Mouse (Mus musculus) hindbrain, embryonic 10.5 days (tissue): ENCODE results near the gene Slc25a13. TPM values are rescaled to one million over a fixed set of nuclear protein-coding genes. Genes with fewer than 3 reads are reported as not detected.

Experiments used
- DNase-seq: peaks from one replicate; pipeline ENCODE4 v3.0.0-alpha.2; 2017; ENCODE audit warnings: low spot score
- H3K27ac ChIP-seq: fragments of 300-500 bp; sonication (generic); 2 replicates; pipeline ENCODE4 v1.5.1; 2016; ENCODE audit warnings: mild to moderate bottlenecking, moderate library complexity
- H3K27me3 ChIP-seq: fragments of 300-500 bp; sonication (generic); 2 replicates; pipeline ENCODE4 v1.6.1; 2016; ENCODE audit warnings: mild to moderate bottlenecking; ENCODE audit not compliant: poor library complexity, insufficient read depth, severe bottlenecking
- H3K36me3 ChIP-seq: fragments of 300-500 bp; sonication (generic); 2 replicates; pipeline ENCODE4 v1.6.1; 2016; ENCODE audit warnings: mild to moderate bottlenecking, moderate library complexity
- H3K4me1 ChIP-seq: fragments of 300-500 bp; sonication (generic); replicated peaks from 2 replicates; pipeline ENCODE4 v1.6.1; 2016; ENCODE audit warnings: mild to moderate bottlenecking
- H3K4me3 ChIP-seq: fragments of 300-500 bp; sonication (generic); 2 replicates; pipeline ENCODE4 v1.5.1; 2016; ENCODE audit warnings: mild to moderate bottlenecking, moderate library complexity
- H3K9me3 ChIP-seq: fragments of 300-500 bp; sonication (generic); 2 replicates; pipeline ENCODE4 v1.6.1; 2016; ENCODE audit warnings: mild to moderate bottlenecking, moderate library complexity
- WGBS: fragments of 180-500 bp; shearing (Covaris S2); methylation state at CpG from one replicate; pipeline ENCODE4 v1.1.7; 2016; 5-methylcytosine and 5-hydroxymethylcytosine counted together
- polyA plus RNA-seq: library from polyadenylated mRNA; unstranded; fragments of >200 nt; fragmentation: Nextera tagmentation; extraction: Ambion mirVana; gene quantifications from 2 replicates; pipeline ENCODE4 v1.2.1, GENCODE M21; 2016

Slc25a13 gene
- 29.7 and 44.8 TPM in 2 replicates for polyA plus RNA-seq

GRCm38 (mm10) chr6:6216507-6217285, at the start of gene Slc25a13:
Gene Slc25a13 (minus strand): TSS chr6:6217173.
- H3K9me3 ChIP-seq = no peaks in the 10 kb centered on the region
- H3K27ac ChIP-seq = peak within 1 kb of the TSS; percentile 95
- peaks cover 22% of the 10 kb centered on the region for H3K4me1 ChIP-seq
- H3K27me3 ChIP-seq = no peaks in the 10 kb centered on the region
- H3K4me3 ChIP-seq = peak within 1 kb of the TSS; percentile 81
- no peaks in the 10 kb centered on the region for H3K36me3 ChIP-seq
- peak; percentile 85 for DNase-seq
- under 1% methylated on average over 51 of the region's 51 CpGs for WGBS

- 90% methylated on average over 7 of the region's 7 CpGs for WGBS
- DNase-seq = no peak
- no peaks in the 10 kb centered on the region for H3K4me1 ChIP-seq
Observed at GRCm38 (mm10) chr6:6265761-6266160, 48.8 kb upstream of the Slc25a13 start.

GRCm38 (mm10) chr6:6263293-6263911, 46.4 kb upstream of the Slc25a13 start:
- Histone ChIP-seq H3K4me1 (no peaks in the 10 kb centered on the region), H3K36me3 (no peaks in the 10 kb centered on the region), H3K27ac (no peak overlapping the region), H3K9me3 (no peaks in the 10 kb centered on the region), H3K27me3 (no peaks in the 10 kb centered on the region), H3K4me3 (no peak overlapping the region)
- no peak for DNase-seq
- WGBS = 84% methylated on average over 4 of the region's 4 CpGs

More at GRCm38 (mm10) chr6:6265761-6266160, 48.8 kb upstream of the Slc25a13 start:
- Histone ChIP-seq H3K27ac (no peak overlapping the region), H3K4me3 (no peak overlapping the region), H3K27me3 (no peaks in the 10 kb centered on the region), H3K9me3 (no peaks in the 10 kb centered on the region), H3K36me3 (no peaks in the 10 kb centered on the region)

- no peaks in the 10 kb centered on the region for H3K27me3 ChIP-seq
- no peaks in the 10 kb centered on the region for H3K4me1 ChIP-seq
- no peak overlapping the region for H3K4me3 ChIP-seq
- 57% methylated on average over 4 of the region's 4 CpGs for whole genome bisulfite sequencing
- no peak for DNase-seq
- H3K36me3 ChIP-seq = no peaks in the 10 kb centered on the region
- H3K27ac ChIP-seq = no peak overlapping the region
- no peaks in the 10 kb centered on the region for H3K9me3 ChIP-seq
Observed at GRCm38 (mm10) chr6:6260917-6261316, 43.9 kb upstream of the Slc25a13 start.

GRCm38 (mm10) chr6:6248500-6248899, 31.5 kb upstream of the Slc25a13 start:
- Histone ChIP-seq H3K9me3 (no peaks in the 10 kb centered on the region), H3K4me1 (no peaks in the 10 kb centered on the region), H3K36me3 (no peaks in the 10 kb centered on the region), H3K27me3 (no peaks in the 10 kb centered on the region), H3K4me3 (no peak overlapping the region), H3K27ac (no peak overlapping the region)
- WGBS = 53% methylated on average over 7 of the region's 7 CpGs
- no peak for DNase-seq

GRCm38 (mm10) chr6:6243828-6244227, 26.9 kb upstream of the Slc25a13 start:
- Histone ChIP-seq H3K4me1 (no peaks in the 10 kb centered on the region), H3K27ac (no peak overlapping the region), H3K4me3 (no peak overlapping the region), H3K9me3 (no peaks in the 10 kb centered on the region), H3K27me3 (no peaks in the 10 kb centered on the region), H3K36me3 (no peaks in the 10 kb centered on the region)
- WGBS = 83% methylated on average over 1 of the region's 1 CpGs
- DNase-seq = no peak

GRCm38 (mm10) chr6:6242114-6242513, 25.1 kb upstream of the Slc25a13 start:
- no peaks in the 10 kb centered on the region for H3K4me1 ChIP-seq
- 83% methylated on average over 7 of the region's 7 CpGs for WGBS
- no peak for DNase-seq
- H3K9me3 ChIP-seq = no peaks in the 10 kb centered on the region
- no peaks in the 10 kb centered on the region for H3K36me3 ChIP-seq
- no peak overlapping the region for H3K4me3 ChIP-seq
- H3K27me3 ChIP-seq = no peaks in the 10 kb centered on the region
- H3K27ac ChIP-seq = no peak overlapping the region

- Histone ChIP-seq H3K36me3 (no peaks in the 10 kb centered on the region), H3K27ac (no peak overlapping the region), H3K27me3 (no peaks in the 10 kb centered on the region), H3K9me3 (no peaks in the 10 kb centered on the region), H3K4me3 (no peak overlapping the region), H3K4me1 (no peaks in the 10 kb centered on the region)
- 88% methylated on average over 2 of the region's 2 CpGs for WGBS
- DNase-seq = no peak
Observed at GRCm38 (mm10) chr6:6236788-6237298, 19.9 kb upstream of the Slc25a13 start.

GRCm38 (mm10) chr6:6230262-6230661, 13.3 kb upstream of the Slc25a13 start:
- 95% methylated on average over 2 of the region's 2 CpGs for WGBS
- Histone ChIP-seq H3K27ac (no peak overlapping the region), H3K4me3 (no peak overlapping the region), H3K4me1 (no peaks in the 10 kb centered on the region), H3K27me3 (no peaks in the 10 kb centered on the region), H3K9me3 (no peaks in the 10 kb centered on the region), H3K36me3 (no peaks in the 10 kb centered on the region)
- DNase-seq = no peak

- Histone ChIP-seq H3K27me3 (peaks cover 4% of the 10 kb centered on the region; the same call in 1 of the 2 replicates), H3K9me3 (no peaks in the 10 kb centered on the region), H3K36me3 (no peaks in the 10 kb centered on the region), H3K27ac (no peak overlapping the region), H3K4me1 (no peaks in the 10 kb centered on the region), H3K4me3 (no peak overlapping the region)
- no peak for DNase-seq
- 84% methylated on average over 7 of the region's 7 CpGs for WGBS
Observed at GRCm38 (mm10) chr6:6222721-6223120, 5.7 kb upstream of the Slc25a13 start.

GRCm38 (mm10) chr6:6220574-6220973, 3.6 kb upstream of the Slc25a13 start:
- H3K4me3 ChIP-seq = no peak overlapping the region
- 92% methylated on average over 3 of the region's 3 CpGs for WGBS

GRCm38 (mm10) chr6:6219661-6220370, 2.8 kb upstream of the Slc25a13 start:
- Histone ChIP-seq H3K4me1 (peaks cover 18% of the 10 kb centered on the region), H3K27ac (no peak overlapping the region), H3K9me3 (no peaks in the 10 kb centered on the region), H3K4me3 (no peak overlapping the region), H3K36me3 (no peaks in the 10 kb centered on the region), H3K27me3 (peaks cover 4% of the 10 kb centered on the region; the same call in 1 of the 2 replicates)
- 86% methylated on average over 12 of the region's 12 CpGs for WGBS
- no peak for DNase-seq

More at GRCm38 (mm10) chr6:6220574-6220973, 3.6 kb upstream of the Slc25a13 start:
- no peak for DNase-seq
- peaks cover 4% of the 10 kb centered on the region; the same call in 1 of the 2 replicates for H3K27me3 ChIP-seq
- no peak overlapping the region for H3K27ac ChIP-seq
- no peaks in the 10 kb centered on the region for H3K36me3 ChIP-seq
- peaks cover 17% of the 10 kb centered on the region for H3K4me1 ChIP-seq
- no peaks in the 10 kb centered on the region for H3K9me3 ChIP-seq

- 13% methylated on average over 5 of the region's 5 CpGs for WGBS
- DNase-seq = no peak
- Histone ChIP-seq H3K4me1 (peaks cover 22% of the 10 kb centered on the region), H3K27me3 (no peaks in the 10 kb centered on the region), H3K4me3 (peak overlapping the region; percentile 81), H3K36me3 (no peaks in the 10 kb centered on the region), H3K9me3 (no peaks in the 10 kb centered on the region), H3K27ac (peak overlapping the region; percentile 95)
Observed at GRCm38 (mm10) chr6:6217286-6217625, 283 bp upstream of the Slc25a13 start.
